Mouse (Mus musculus) liver (tissue): ENCODE data around the gene 9430007A20Rik.
"Not testable (repeated sequence)": the region's sequence is repeated elsewhere in the genome, so short reads cannot be mapped to it uniquely, and the experiment has no call there.

Experiments
- DNase-seq: peaks from one replicate; pipeline ENCODE4 v3.0.0-alpha.2; 2020; ENCODE audit warnings: mixed read lengths

Gene 9430007A20Rik

GRCm38 (mm10) chr4:144519522-144519921 lies at the start of gene 9430007A20Rik:
9430007A20Rik (plus strand) TSS chr4:144519822.
- DNase-seq: no peak

DNA sequence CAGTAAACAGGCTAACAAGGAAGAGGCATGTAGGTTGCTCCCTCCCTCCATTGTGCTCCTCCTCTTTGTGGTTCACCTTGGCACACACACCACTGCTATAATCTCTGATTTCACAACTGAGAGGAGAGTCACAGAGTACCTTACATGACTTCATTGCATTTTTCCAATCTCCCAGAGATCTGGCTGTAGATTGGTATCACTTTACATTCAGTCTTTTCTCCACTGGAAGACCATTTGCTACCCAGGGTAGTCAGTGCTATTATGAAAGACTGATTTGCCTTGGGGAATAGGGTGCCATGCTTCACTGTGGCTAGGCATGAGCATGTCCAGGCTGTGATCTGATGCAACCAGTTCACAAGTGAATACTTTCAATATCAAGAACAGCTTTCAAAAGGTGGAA lies 26.3 kb upstream of the 9430007A20Rik start:
- DNase-seq: no peak

DNA sequence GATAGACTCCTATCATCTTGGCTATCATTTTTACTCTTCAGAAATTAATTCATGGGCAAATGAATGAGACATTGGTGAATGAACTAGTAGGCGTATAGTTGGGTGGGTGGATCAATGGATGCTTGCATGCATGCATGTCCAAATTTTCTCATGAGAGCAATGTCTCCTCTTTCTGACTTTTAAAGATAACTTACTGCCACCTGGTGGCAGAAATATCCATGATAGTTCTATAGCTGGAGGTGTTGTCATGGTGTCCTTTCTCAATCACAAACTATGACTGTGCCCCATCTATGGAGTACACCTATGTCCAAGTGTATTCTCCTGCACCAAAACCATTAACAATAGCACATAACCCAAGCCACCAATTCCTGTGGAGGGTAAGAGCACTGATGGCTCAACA lies 13.1 kb upstream of the 9430007A20Rik start:
- no peak for DNase-seq

DNA sequence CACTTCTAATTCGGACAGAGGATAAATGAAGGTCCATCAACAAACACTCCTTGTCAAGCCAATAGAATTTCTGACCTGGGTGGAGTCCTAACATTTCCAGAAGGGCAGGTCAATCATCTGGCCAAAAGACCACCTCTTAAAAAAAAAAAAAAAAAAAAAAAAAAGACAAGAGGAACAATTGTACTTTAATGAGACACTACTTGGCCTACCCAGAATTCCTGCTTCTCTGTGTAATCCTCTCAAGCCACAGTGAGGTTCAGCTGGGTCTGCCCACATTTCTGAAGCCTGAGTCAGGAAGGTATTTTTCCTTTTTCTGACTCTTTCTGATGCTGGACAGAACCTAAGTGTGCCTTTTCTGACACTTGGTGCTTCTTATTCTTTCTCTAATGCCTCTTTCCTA lies 25.1 kb downstream of the 9430007A20Rik start:
- DNase-seq: no peak

- DNase-seq: not testable (repeated sequence)
Observed at GRCm38 (mm10) chr4:144545339-144545738, 25.7 kb downstream of the 9430007A20Rik start.

DNA sequence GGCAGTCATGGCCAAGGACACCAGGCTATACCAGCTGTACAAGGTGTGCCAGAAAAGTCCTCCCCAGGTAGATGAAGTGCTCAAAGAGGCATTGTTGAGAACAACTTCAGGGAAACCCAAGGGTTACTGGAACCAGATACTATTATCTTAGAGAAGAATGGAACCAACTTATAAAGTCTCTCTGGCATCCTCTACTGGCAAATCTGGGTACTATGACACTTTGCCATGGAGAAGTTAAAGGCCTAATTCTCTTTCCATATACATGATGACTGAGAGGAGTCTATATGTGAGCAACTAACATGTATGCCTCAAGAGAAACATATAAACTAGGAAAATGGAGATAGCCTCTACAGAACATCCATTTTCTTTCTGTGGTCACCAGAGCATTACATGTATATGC lies 31.5 kb downstream of the 9430007A20Rik start:
- no peak for DNase-seq

DNA sequence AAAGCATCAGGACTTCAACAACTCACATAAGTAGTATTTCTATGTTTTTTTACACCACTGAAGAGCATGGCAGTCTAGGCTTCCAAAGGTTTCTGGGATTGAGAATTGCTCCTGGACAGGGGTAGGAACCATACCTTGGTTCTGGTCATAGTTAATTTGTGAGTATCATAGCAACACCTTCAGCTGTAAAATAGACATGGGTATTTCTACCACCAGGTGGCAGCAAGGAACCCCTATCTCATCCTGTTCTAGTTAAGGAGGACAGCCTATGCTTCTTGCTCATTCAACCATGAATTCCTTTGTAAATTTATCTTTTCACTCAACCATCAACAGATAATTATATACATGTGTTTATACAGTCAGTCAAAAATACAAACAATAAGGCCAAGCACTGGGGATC lies 40.2 kb downstream of the 9430007A20Rik start:
- DNase-seq: no peak

DNA sequence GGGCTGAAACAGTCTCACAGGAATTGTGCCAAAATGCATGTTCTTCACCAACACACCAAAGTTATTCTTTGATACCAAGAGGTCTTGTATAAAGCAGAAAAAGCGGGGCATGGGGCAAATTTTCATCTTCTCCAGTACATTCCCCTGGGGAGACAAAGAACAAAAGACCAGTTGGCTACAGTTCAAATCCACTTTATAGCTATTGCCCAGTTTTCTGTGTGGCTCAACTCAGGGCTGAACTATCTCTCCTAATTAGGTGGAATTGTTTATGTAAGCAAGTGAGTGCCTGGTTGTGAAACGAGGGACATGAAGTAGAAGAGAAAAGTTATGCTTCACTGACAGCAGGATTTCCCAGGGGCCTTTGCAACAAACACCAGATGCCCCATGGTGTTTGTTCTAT lies 41.6 kb downstream of the 9430007A20Rik start:
- DNase-seq: no peak

GRCm38 (mm10) chr4:144565034-144565433 lies 45.4 kb downstream of the 9430007A20Rik start, which contains the start of gene Gm13124:
Gm13124 (minus strand) TSS chr4:144565134.
- no peak for DNase-seq

- no peak for DNase-seq
Observed at GRCm38 (mm10) chr4:144567752-144568151, 48.1 kb downstream of the 9430007A20Rik start.
